Mouse (Mus musculus): ENCODE measurements around the gene Sirpa.

DNA sequence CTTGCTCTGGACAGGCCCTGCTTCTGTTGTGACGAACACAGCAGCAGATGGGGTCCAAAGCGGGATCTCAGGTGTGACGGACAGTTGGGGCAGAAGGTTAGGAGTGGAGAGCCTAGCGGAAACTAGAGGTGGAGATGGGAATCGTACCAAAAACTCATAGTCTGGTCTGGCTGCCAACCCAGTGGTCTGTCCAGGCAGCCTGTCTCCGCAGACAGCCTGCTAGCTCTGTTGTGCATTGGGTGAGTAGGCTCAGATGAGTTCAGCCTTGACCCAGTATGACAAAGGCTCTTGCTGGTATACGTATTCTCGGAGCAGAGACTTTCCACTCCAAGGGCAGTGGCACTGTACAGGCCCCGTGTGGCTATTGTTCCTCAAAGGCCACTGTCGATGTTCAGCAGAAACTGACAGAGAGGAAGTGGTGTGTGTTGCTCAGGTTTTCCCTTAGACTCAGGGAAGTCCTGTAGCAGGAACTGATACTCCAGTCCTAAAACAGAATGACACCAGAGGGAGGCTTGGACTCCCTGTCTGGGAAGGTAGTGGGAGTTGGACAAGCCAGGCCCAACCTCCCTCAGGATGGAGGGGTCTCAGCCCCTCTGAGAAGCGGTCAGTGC lies 6.6 kb upstream of the Sirpa start:
- TF ChIP-seq CTCF (conservative IDR thresholded peaks at IDR 0.05; ENCODE audit: insufficient read depth, insufficient read length, low read depth, low read length) (no peak), POLR2A (IDR thresholded peaks at IDR 0.05; ENCODE audit: low read depth, low read length) (no peak)
